Mouse (Mus musculus): ENCODE results near the gene Rpl6. TPM values are rescaled to one million over a fixed set of nuclear protein-coding genes. Genes with fewer than 3 reads are reported as not detected.
"Not testable (repeated sequence)": the region's sequence is repeated elsewhere in the genome, so short reads cannot be mapped to it uniquely, and the experiment has no call there.

The Rpl6 gene
- polyA plus RNA-seq, 1 experiment from 2014 or later, result 531 TPM

DNA sequence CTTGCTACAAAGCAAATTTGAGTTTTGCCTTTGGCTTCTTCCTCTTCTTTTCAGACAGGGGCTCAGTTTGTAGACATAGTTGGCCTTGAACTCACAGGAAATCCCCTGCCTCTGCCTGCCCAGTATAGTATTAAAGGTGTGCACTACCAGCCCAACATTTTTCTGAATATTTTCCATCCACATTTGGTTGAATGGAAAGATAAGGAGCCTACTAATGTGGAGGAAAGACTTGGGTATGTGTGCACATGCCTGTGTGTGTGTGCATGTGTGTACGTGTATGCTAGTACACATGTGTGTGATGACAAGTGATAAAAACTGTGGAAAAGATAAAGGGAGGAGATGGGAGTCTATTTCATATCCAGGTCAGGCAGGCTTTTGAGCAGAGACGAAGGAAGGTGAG is 21.6 kb downstream of the Rpl6 start:
- Histone ChIP-seq H3K4me3 (ENCODE audit: inconsistent target) (no peak overlapping the region), H3K79me2 (ENCODE audit: inconsistent target) (peaks cover 98% of the 10 kb centered on the region), H3K27ac (no peak overlapping the region), H3K36me3 (ENCODE audit: inconsistent target) (no peaks in the 10 kb centered on the region)
- 95% methylated on average over 2 of the region's 2 CpGs for WGBS (ENCODE audit: missing documents)

DNA sequence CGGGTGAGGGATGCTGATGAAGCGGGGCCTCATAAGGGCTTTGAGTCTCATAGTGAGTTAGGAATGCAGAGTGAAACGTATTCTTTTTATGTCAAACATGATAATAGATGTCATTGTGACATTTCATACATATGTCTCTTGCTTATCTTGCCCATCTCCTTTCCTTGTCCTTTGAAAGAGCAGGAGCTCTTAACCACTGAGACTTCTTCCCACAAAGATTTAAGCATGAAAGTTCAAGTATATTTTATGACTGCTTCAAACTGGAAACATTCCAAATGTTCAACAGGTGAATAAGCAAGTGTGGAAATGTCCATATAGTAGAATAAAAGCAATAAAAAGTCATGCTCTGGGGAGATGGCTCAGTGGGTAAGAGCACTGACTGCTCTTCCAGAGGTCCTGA is 22.1 kb downstream of the Rpl6 start:
- H3K79me2 ChIP-seq (ENCODE audit: inconsistent target), result peaks cover 98% of the 10 kb centered on the region
- H3K36me3 ChIP-seq (ENCODE audit: inconsistent target), result no peaks in the 10 kb centered on the region
- H3K4me3 ChIP-seq (ENCODE audit: inconsistent target), result no peak overlapping the region
- 94% methylated on average over 3 of the region's 3 CpGs for WGBS (ENCODE audit: missing documents)
- H3K27ac ChIP-seq, result no peak overlapping the region

DNA sequence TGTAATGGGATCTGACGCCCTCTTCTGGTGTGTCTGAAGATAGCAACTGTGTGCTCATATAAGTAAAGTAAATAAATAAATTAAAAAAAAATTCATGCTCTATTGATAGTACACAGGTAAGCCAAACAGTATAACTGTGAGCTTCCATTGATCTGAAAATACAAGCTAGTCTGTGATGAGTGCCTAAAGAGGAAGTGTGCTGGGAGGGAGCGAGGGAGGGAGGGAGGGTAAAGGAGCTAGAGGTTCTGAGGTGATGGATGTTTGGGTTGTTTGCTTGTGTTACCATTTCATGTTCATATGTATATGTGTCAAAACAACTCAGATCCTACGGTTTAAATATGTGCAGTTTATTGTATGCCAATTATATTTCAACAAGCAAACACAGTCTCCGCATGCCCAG is 22.6 kb downstream of the Rpl6 start:
- WGBS (ENCODE audit: missing documents), result 82% methylated on average over 4 of the region's 4 CpGs
- no peaks in the 10 kb centered on the region for H3K36me3 ChIP-seq (ENCODE audit: inconsistent target)
- no peak overlapping the region for H3K4me3 ChIP-seq (ENCODE audit: inconsistent target)
- peaks cover 98% of the 10 kb centered on the region for H3K79me2 ChIP-seq (ENCODE audit: inconsistent target)
- no peak overlapping the region for H3K27ac ChIP-seq

DNA sequence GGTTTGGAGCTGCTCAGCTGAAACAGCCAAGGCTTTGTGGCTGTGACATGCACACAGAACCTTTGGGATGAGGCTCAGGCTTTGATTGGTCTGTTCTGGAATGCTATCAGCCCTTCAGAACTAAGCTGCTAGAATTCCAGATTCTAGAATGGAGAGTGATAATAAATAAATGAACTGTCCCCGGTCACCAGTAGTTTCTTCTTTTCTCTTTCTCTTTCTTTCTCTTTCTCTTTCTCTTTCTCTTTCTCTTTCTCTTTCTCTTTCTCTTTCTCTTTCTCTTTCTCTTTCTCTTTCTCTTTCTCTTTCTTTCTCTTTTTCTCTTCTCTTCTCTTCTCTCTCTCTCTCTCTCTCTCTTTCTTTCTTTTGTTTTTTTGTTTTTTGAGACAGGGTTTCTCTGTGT is 23.0 kb downstream of the Rpl6 start:
- not testable (repeated sequence) for H3K4me3 ChIP-seq (ENCODE audit: inconsistent target); H3K27ac ChIP-seq; H3K36me3 ChIP-seq (ENCODE audit: inconsistent target)
- H3K79me2 ChIP-seq (ENCODE audit: inconsistent target), result peaks cover 98% of the 10 kb centered on the region
- whole genome bisulfite sequencing (ENCODE audit: missing documents), result 89% methylated on average over 1 of the region's 1 CpGs

DNA sequence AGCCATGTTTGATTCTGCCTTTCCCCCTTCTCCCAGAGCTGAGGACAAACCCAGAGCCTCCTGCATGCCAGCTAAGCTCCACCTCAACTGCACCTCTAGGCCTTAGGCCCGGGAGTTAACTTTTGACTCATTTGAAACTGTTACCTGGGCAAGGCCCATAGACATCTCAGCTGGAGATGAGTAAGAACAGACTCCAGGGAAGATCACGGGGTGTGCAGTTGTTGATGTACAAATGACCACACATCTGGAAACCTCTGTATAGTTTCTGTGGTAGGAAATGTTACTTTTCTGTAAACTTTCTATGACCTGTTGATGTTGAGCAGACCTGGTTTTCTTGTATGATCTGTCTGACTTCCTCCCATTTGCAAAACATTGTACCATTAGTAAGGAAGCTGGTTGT is 24.9 kb downstream of the Rpl6 start:
- Histone ChIP-seq H3K36me3 (ENCODE audit: inconsistent target) (no peaks in the 10 kb centered on the region), H3K27ac (no peak overlapping the region), H3K79me2 (ENCODE audit: inconsistent target) (peaks cover 99% of the 10 kb centered on the region), H3K4me3 (ENCODE audit: inconsistent target) (no peak overlapping the region)
- 90% methylated on average over 2 of the region's 2 CpGs for WGBS (ENCODE audit: missing documents)

GRCm38 (mm10) chr5:121230811-121231210 is 26.5 kb downstream of the Rpl6 start:
- Histone ChIP-seq H3K4me3 (ENCODE audit: inconsistent target) (no peak overlapping the region), H3K27ac (no peak overlapping the region), H3K36me3 (ENCODE audit: inconsistent target) (no peaks in the 10 kb centered on the region), H3K79me2 (ENCODE audit: inconsistent target) (peaks cover 90% of the 10 kb centered on the region)
- WGBS (ENCODE audit: missing documents), result 84% methylated on average over 9 of the region's 9 CpGs

DNA sequence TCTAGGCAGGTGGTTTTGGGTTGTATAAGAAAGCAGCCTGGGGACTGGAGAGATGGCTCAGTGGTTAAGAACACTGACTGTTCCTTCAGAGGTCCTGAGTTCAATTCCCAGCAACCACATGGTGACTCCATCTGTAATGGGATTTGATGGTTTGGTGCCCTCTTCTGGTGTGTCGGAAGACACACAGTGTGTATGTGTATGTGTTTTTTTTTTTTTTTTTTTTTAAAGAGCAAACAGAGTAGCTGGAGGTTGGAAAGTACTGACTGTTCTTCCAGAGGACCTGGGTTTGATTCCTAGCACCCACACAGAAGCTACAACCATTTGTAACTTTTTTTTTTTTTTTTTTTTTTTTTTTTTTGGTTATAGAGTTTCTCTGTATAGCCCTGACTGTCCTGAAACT is 28.5 kb downstream of the Rpl6 start:
- Histone ChIP-seq H3K27ac (no peak overlapping the region), H3K79me2 (ENCODE audit: inconsistent target) (peaks cover 87% of the 10 kb centered on the region), H3K36me3 (ENCODE audit: inconsistent target) (no peaks in the 10 kb centered on the region), H3K4me3 (ENCODE audit: inconsistent target) (no peak overlapping the region)
- WGBS (ENCODE audit: missing documents), result 100% methylated on average over 1 of the region's 1 CpGs

- H3K4me3 ChIP-seq (ENCODE audit: inconsistent target), result no peak overlapping the region
- H3K79me2 ChIP-seq (ENCODE audit: inconsistent target), result peaks cover 87% of the 10 kb centered on the region
- WGBS (ENCODE audit: missing documents), result 93% methylated on average over 2 of the region's 2 CpGs
- H3K27ac ChIP-seq, result no peak overlapping the region
- no peaks in the 10 kb centered on the region for H3K36me3 ChIP-seq (ENCODE audit: inconsistent target)
These were observed 29.4 kb downstream of the Rpl6 start for GRCm38 (mm10) chr5:121233726-121234125.

DNA sequence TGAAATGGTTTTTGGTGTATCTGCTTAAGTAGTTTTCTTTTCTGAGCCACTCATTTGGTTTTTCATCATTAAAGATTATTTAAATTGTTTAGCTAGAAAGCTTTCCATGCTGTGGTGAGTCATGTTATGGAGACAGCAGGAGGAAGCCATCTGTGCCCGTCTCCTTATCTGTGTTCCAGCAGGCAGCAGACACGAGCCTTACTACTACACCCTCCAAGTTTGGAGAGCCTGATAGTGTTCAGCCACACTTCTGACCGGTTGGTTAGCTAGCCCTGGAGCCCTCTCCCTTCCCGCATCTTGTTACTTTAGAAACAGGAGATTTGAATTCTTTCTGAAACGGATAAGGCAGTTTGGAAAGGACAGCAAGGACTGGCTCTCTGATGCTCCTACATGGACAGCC is 31.9 kb downstream of the Rpl6 start:
- H3K4me3 ChIP-seq (ENCODE audit: inconsistent target), result no peak overlapping the region
- 76% methylated on average over 5 of the region's 5 CpGs for WGBS (ENCODE audit: missing documents)
- peaks cover 84% of the 10 kb centered on the region for H3K79me2 ChIP-seq (ENCODE audit: inconsistent target)
- no peak overlapping the region for H3K27ac ChIP-seq
- H3K36me3 ChIP-seq (ENCODE audit: inconsistent target), result no peaks in the 10 kb centered on the region

GRCm38 (mm10) chr5:121238208-121238607 is 33.9 kb downstream of the Rpl6 start:
- peaks cover 84% of the 10 kb centered on the region for H3K79me2 ChIP-seq (ENCODE audit: inconsistent target)
- no peak overlapping the region for H3K27ac ChIP-seq
- H3K4me3 ChIP-seq (ENCODE audit: inconsistent target), result no peak overlapping the region
- no peaks in the 10 kb centered on the region for H3K36me3 ChIP-seq (ENCODE audit: inconsistent target)
- WGBS (ENCODE audit: missing documents), result 91% methylated on average over 2 of the region's 2 CpGs

- H3K36me3 ChIP-seq (ENCODE audit: inconsistent target), result no peaks in the 10 kb centered on the region
- no peak overlapping the region for H3K4me3 ChIP-seq (ENCODE audit: inconsistent target)
- H3K27ac ChIP-seq, result no peak overlapping the region
- peaks cover 84% of the 10 kb centered on the region for H3K79me2 ChIP-seq (ENCODE audit: inconsistent target)
- WGBS (ENCODE audit: missing documents), result 94% methylated on average over 5 of the region's 5 CpGs
These were observed 35.6 kb downstream of the Rpl6 start for GRCm38 (mm10) chr5:121239846-121240245.

- Histone ChIP-seq H3K4me3 (ENCODE audit: inconsistent target) (no peak overlapping the region), H3K36me3 (ENCODE audit: inconsistent target) (no peaks in the 10 kb centered on the region), H3K79me2 (ENCODE audit: inconsistent target) (peaks cover 95% of the 10 kb centered on the region), H3K27ac (no peak overlapping the region)
These were observed 36.9 kb downstream of the Rpl6 start for GRCm38 (mm10) chr5:121241182-121241581.

DNA sequence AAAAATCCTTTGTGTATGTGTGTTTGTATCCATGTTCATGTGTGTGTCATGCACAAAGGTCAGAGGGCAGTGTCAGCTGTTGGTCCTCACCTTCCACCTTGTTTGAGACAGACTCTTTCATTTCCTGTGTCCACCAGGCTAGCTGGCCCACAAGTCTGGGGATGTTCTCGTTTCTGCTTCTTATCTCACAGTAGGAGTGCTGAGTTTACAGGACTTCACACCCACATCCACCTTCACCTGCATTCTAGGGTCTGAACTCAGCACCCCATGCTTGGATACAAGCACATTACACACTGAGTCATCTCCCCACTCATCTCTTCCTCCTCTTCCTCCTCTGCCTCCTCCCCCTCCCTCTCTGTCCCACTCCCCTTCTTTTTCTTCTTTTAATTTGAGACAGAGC is 38.0 kb downstream of the Rpl6 start:
- WGBS (ENCODE audit: missing documents), result 57% methylated on average over 1 of the region's 1 CpGs
- peaks cover 95% of the 10 kb centered on the region for H3K79me2 ChIP-seq (ENCODE audit: inconsistent target)
- no peaks in the 10 kb centered on the region for H3K36me3 ChIP-seq (ENCODE audit: inconsistent target)
- no peak overlapping the region for H3K27ac ChIP-seq
- no peak overlapping the region for H3K4me3 ChIP-seq (ENCODE audit: inconsistent target)

DNA sequence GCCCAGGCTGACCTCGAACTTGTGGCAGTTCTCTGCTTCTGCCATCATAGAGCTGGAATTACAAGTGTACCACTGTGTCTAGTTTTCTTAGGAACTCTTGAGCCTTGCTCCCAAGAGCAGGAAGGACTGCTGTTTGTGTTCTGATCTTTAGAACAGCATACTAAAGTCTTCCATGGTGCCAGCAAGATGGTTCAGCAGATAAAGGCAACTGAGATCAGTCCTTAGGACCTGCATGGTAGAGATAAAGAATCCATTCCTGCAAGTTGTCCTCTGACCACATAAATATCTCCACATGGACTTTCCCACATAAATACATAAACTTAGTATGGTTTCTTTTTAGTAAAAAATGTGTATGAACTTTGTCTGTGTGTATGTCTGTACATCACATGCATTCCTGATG is 38.4 kb downstream of the Rpl6 start:
- 70% methylated on average over 1 of the region's 1 CpGs for WGBS (ENCODE audit: missing documents)
- no peak overlapping the region for H3K4me3 ChIP-seq (ENCODE audit: inconsistent target)
- no peaks in the 10 kb centered on the region for H3K36me3 ChIP-seq (ENCODE audit: inconsistent target)
- no peak overlapping the region for H3K27ac ChIP-seq
- peaks cover 97% of the 10 kb centered on the region for H3K79me2 ChIP-seq (ENCODE audit: inconsistent target)

DNA sequence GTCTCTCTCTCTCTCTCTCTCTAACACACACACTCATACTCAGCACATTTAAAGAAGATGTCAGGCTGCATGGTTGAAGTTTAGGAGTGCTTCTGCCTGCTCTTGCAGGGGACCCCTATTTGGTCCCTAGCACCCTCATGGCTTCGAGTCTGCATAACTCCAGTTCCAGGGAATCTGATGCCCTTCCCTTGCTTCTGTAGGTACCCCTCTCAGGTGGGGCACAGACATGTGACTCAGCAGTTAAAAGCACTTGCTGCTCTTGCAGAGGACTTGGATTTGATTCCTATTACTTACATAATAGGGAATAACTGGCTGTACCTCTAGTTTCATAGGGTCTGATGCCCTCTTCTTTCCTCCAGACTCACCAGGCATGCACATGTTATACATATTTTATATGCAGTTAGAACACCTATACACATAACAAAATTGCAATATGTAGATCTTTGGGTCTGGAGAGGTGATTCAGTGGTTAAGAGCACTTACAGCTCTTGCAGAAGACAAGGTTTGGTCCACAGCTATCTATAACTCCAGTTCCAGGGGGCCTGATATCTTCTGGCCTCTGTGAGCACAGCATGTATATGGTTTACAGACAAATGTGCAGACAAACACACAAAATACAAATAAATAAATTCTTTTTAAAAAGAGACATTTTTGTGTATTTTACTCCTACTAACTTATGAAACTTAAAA is 39.5 kb downstream of the Rpl6 start:
- no peak overlapping the region for H3K27ac ChIP-seq
- H3K79me2 ChIP-seq (ENCODE audit: inconsistent target), result peaks cover 95% of the 10 kb centered on the region
- 100% methylated on average over 1 of the region's 1 CpGs for WGBS (ENCODE audit: missing documents)
- no peak overlapping the region for H3K4me3 ChIP-seq (ENCODE audit: inconsistent target)
- no peaks in the 10 kb centered on the region for H3K36me3 ChIP-seq (ENCODE audit: inconsistent target)

GRCm38 (mm10) chr5:121244365-121244731 is 40.1 kb downstream of the Rpl6 start:
- H3K27ac ChIP-seq, result no peak overlapping the region
- WGBS (ENCODE audit: missing documents), result 90% methylated on average over 5 of the region's 5 CpGs

More at GRCm38 (mm10) chr5:121244365-121244731, 40.1 kb downstream of the Rpl6 start:
- Histone ChIP-seq H3K79me2 (ENCODE audit: inconsistent target) (peaks cover 90% of the 10 kb centered on the region), H3K36me3 (ENCODE audit: inconsistent target) (no peaks in the 10 kb centered on the region), H3K4me3 (ENCODE audit: inconsistent target) (no peak overlapping the region)
